Mouse (Mus musculus) macrophage (primary cell): ENCODE measurements around the gene Clasp1. TPM values are rescaled to one million over a fixed set of nuclear protein-coding genes. Genes with fewer than 3 reads are reported as not detected.

ENCODE experiments used
- H3K27ac ChIP-seq: fragments of 350-480 bp; formaldehyde crosslinking; 2 replicates; pipeline ENCODE4 v1.9.0; 2021
- H3K36me3 ChIP-seq: fragments of 350-480 bp; formaldehyde crosslinking; 2 replicates; pipeline ENCODE4 v1.9.0; 2021; ENCODE audit errors: inconsistent target
- H3K4me3 ChIP-seq: fragments of 350-480 bp; formaldehyde crosslinking; 2 replicates; pipeline ENCODE4 v1.9.0; 2021; ENCODE audit errors: inconsistent target
- H3K79me2 ChIP-seq: fragments of 350-480 bp; formaldehyde crosslinking; 2 replicates; pipeline ENCODE4 v1.9.0; 2021; ENCODE audit errors: inconsistent target
- WGBS: methylation state at CpG from one replicate; pipeline ENCODE4 v1.1.7; 2026; ENCODE audit warnings: inconsistent platforms; ENCODE audit not compliant: missing documents; 5-methylcytosine and 5-hydroxymethylcytosine counted together
- polyA plus RNA-seq: library from polyadenylated mRNA; stranded (reverse); fragments of 250-400 nt; gene quantifications from 3 replicates; pipeline ENCODE4 v1.2.4, GENCODE M21; 2018; ENCODE audit warnings: inconsistent platforms

The Clasp1 gene
- polyA plus RNA-seq, 1 experiment from 2014 or later = 19.4 TPM

GRCm38 (mm10) chr1:118450891-118451450 is 62.1 kb downstream of the Clasp1 start:
- H3K79me2 ChIP-seq = peaks cover 92% of the 10 kb centered on the region; the same call in 1 of the 2 replicates
- H3K27ac ChIP-seq = no peak overlapping the region
- 88% methylated on average over 3 of the region's 3 CpGs for WGBS
- no peaks in the 10 kb centered on the region for H3K36me3 ChIP-seq
- no peak overlapping the region for H3K4me3 ChIP-seq

- H3K36me3 ChIP-seq = no peaks in the 10 kb centered on the region
- no peak overlapping the region for H3K4me3 ChIP-seq
- H3K79me2 ChIP-seq = peaks cover 89% of the 10 kb centered on the region
- WGBS = 93% methylated on average over 4 of the region's 4 CpGs
- no peak overlapping the region for H3K27ac ChIP-seq
These were observed 64.7 kb downstream of the Clasp1 start for GRCm38 (mm10) chr1:118453577-118453976.

- H3K27ac ChIP-seq = no peak overlapping the region
- 98% methylated on average over 4 of the region's 4 CpGs for WGBS
- H3K36me3 ChIP-seq = no peaks in the 10 kb centered on the region
- no peak overlapping the region for H3K4me3 ChIP-seq
- peaks cover 76% of the 10 kb centered on the region for H3K79me2 ChIP-seq
These were observed 66.0 kb downstream of the Clasp1 start for GRCm38 (mm10) chr1:118454817-118455216.

- no peaks in the 10 kb centered on the region for H3K36me3 ChIP-seq
- H3K79me2 ChIP-seq = peaks cover 52% of the 10 kb centered on the region
- H3K4me3 ChIP-seq = no peak overlapping the region
- H3K27ac ChIP-seq = no peak overlapping the region
- 86% methylated on average over 11 of the region's 11 CpGs for WGBS
These were observed 68.5 kb downstream of the Clasp1 start for GRCm38 (mm10) chr1:118457256-118457882.

- WGBS = 67% methylated on average over 1 of the region's 1 CpGs
- no peak overlapping the region for H3K4me3 ChIP-seq
- H3K27ac ChIP-seq = no peak overlapping the region
- no peaks in the 10 kb centered on the region for H3K36me3 ChIP-seq
- peaks cover 47% of the 10 kb centered on the region for H3K79me2 ChIP-seq
These were observed 69.0 kb downstream of the Clasp1 start for GRCm38 (mm10) chr1:118457883-118458259.

- H3K36me3 ChIP-seq = no peaks in the 10 kb centered on the region
- H3K79me2 ChIP-seq = peaks cover 43% of the 10 kb centered on the region
- no peak overlapping the region for H3K27ac ChIP-seq
- WGBS = 93% methylated on average over 3 of the region's 3 CpGs
- H3K4me3 ChIP-seq = no peak overlapping the region
These were observed 69.4 kb downstream of the Clasp1 start for GRCm38 (mm10) chr1:118458279-118458678.

- H3K36me3 ChIP-seq = peaks cover 6% of the 10 kb centered on the region
- 4% methylated on average over 53 of the region's 53 CpGs for WGBS
- H3K79me2 ChIP-seq = peaks cover 34% of the 10 kb centered on the region
- H3K27ac ChIP-seq = peak overlapping the region; percentile 70
- peak overlapping the region; percentile 34 for H3K4me3 ChIP-seq
These were observed 70.4 kb downstream of the Clasp1 start for GRCm38 (mm10) chr1:118458963-118459920.

GRCm38 (mm10) chr1:118460716-118461115 is 71.9 kb downstream of the Clasp1 start:
- WGBS = 90% methylated on average over 5 of the region's 5 CpGs
- H3K27ac ChIP-seq = no peak overlapping the region
- H3K4me3 ChIP-seq = no peak overlapping the region
- H3K36me3 ChIP-seq = peaks cover 21% of the 10 kb centered on the region
- H3K79me2 ChIP-seq = peaks cover 20% of the 10 kb centered on the region

GRCm38 (mm10) chr1:118466041-118466440 is 77.2 kb downstream of the Clasp1 start:
- H3K36me3 ChIP-seq = peaks cover 22% of the 10 kb centered on the region
- no peak overlapping the region for H3K27ac ChIP-seq
- WGBS = 94% methylated on average over 6 of the region's 6 CpGs
- H3K4me3 ChIP-seq = no peak overlapping the region
- H3K79me2 ChIP-seq = no peaks in the 10 kb centered on the region

GRCm38 (mm10) chr1:118472386-118472785 is 83.5 kb downstream of the Clasp1 start:
- no peaks in the 10 kb centered on the region; the same call in 1 of the 2 replicates for H3K36me3 ChIP-seq
- no peak overlapping the region for H3K4me3 ChIP-seq
- H3K79me2 ChIP-seq = no peaks in the 10 kb centered on the region
- WGBS = 96% methylated on average over 8 of the region's 8 CpGs
- no peak overlapping the region for H3K27ac ChIP-seq

- H3K27ac ChIP-seq = no peak overlapping the region
- H3K36me3 ChIP-seq = no peaks in the 10 kb centered on the region; the same call in 1 of the 2 replicates
- no peaks in the 10 kb centered on the region for H3K79me2 ChIP-seq
- 29% methylated on average over 4 of the region's 4 CpGs for WGBS
- no peak overlapping the region for H3K4me3 ChIP-seq
These were observed 88.1 kb downstream of the Clasp1 start for GRCm38 (mm10) chr1:118476919-118477318.

- Histone ChIP-seq H3K4me3 (no peak overlapping the region), H3K27ac (no peak overlapping the region), H3K36me3 (no peaks in the 10 kb centered on the region), H3K79me2 (no peaks in the 10 kb centered on the region)
- 89% methylated on average over 4 of the region's 4 CpGs for WGBS
These were observed 90.4 kb downstream of the Clasp1 start for GRCm38 (mm10) chr1:118479246-118479645.

- Histone ChIP-seq H3K27ac (no peak overlapping the region), H3K4me3 (no peak overlapping the region), H3K79me2 (no peaks in the 10 kb centered on the region), H3K36me3 (no peaks in the 10 kb centered on the region)
- 96% methylated on average over 8 of the region's 8 CpGs for WGBS
These were observed 91.9 kb downstream of the Clasp1 start for GRCm38 (mm10) chr1:118480484-118481364.

GRCm38 (mm10) chr1:118481365-118481702 is 92.5 kb downstream of the Clasp1 start:
- Histone ChIP-seq H3K36me3 (no peaks in the 10 kb centered on the region), H3K27ac (no peak overlapping the region), H3K4me3 (no peak overlapping the region), H3K79me2 (no peaks in the 10 kb centered on the region)
- 91% methylated on average over 4 of the region's 4 CpGs for WGBS
